In genomic region chr6:83867598-83868585, GRCm38 (mm10) we compare ENCODE assay signal across 7 mouse cellular contexts. TPM values are rescaled to one million over a fixed set of nuclear protein-coding genes. Genes with fewer than 3 reads are reported as not detected.
DNase-seq lines count a peak whose midpoint lies in the region; ATAC-seq and TF ChIP-seq lines count a peak whose summit lies in the region.

No protein-coding gene starts in this region.

- ATAC-seq in intestine, embryonic 14.5 days (replicated peaks; ENCODE audit: low FRiP score, low TSS enrichment, low read depth): peak; percentile 29; the same call in 1 of the 2 replicates

- H3K9me3 ChIP-seq in intestine, embryonic 14.5 days (ENCODE audit: control insufficient read depth, low read length): no peaks in the 10 kb centered on the region
- H3K9me3 ChIP-seq in midbrain, embryonic 10.5 days (replicated peaks): no peaks in the 10 kb centered on the region

- H3K36me3 ChIP-seq in intestine, embryonic 14.5 days (ENCODE audit: control insufficient read depth, insufficient read depth, low read length): no peaks in the 10 kb centered on the region
- no peaks in the 10 kb centered on the region for H3K36me3 ChIP-seq in midbrain, embryonic 10.5 days
- no peaks in the 10 kb centered on the region for H3K36me3 ChIP-seq in small intestine, adult 2 months (ENCODE audit: control insufficient read depth, insufficient read depth, low read length)

- peak overlapping the region; percentile 41 for H3K9ac ChIP-seq in intestine, embryonic 14.5 days (ENCODE audit: low read length)

- H3K4me3 ChIP-seq in intestine, embryonic 14.5 days (ENCODE audit: low read depth, low read length): peak overlapping the region; percentile 57
- peak overlapping the region; percentile 74 for H3K4me3 ChIP-seq in midbrain, embryonic 10.5 days
- H3K4me3 ChIP-seq in small intestine, adult 2 months (ENCODE audit: low read depth, low read length): peak overlapping the region; percentile 76

- intact Hi-C loops in left cerebral cortex, postnatal 4 days (cut with DNase I): no loop called here

- no peak for TF ChIP-seq CTCF in small intestine, adult 2 months (IDR thresholded peaks at IDR 0.05; ENCODE audit: extremely low read depth, insufficient read length, insufficient replicate concordance, low read depth, low read length)

- peak; percentile 84 to 93 for DNase-seq in adrenal gland, adult (ENCODE audit: inconsistent age in 2 of 2, low spot score in 1 of 2)
- DNase-seq in embryo, embryonic 10 days (ENCODE audit: low spot score): peak; percentile 53
- DNase-seq in gastrocnemius, postnatal 25 days: peak; percentile 70
- peak; percentile 62 for DNase-seq in intestine, embryonic 14.5 days (ENCODE audit: low spot score)
- peak; percentile 65 for DNase-seq in left cerebral cortex, postnatal 4 days
- peak; percentile 26 for DNase-seq in midbrain, embryonic 10.5 days (ENCODE audit: low spot score)

- 4% methylated on average over 18 of the region's 19 CpGs for WGBS in intestine, embryonic 14.5 days
- WGBS in midbrain, embryonic 10.5 days: 3% methylated on average over 19 of the region's 19 CpGs
- WGBS in small intestine, adult 2 months: 2% methylated on average over 19 of the region's 19 CpGs

- no peak for TF ChIP-seq POLR2A in small intestine, adult 2 months (IDR thresholded peaks at IDR 0.05; ENCODE audit: low read depth, low read length)

- 0 out of 2 replicates have a peak, but pooled peaks cover 5% of the 10 kb centered on the region for H3K4me1 ChIP-seq in intestine, embryonic 14.5 days (replicated peaks; ENCODE audit: control insufficient read depth, insufficient read depth, low read length)
- H3K4me1 ChIP-seq in midbrain, embryonic 10.5 days: peaks cover 19% of the 10 kb centered on the region
- peaks cover 4% of the 10 kb centered on the region for H3K4me1 ChIP-seq in small intestine, adult 2 months (ENCODE audit: control insufficient read depth, insufficient read depth, insufficient read length, low read length)

- peak overlapping the region; percentile 99 for H3K4me2 ChIP-seq in intestine, embryonic 14.5 days (ENCODE audit: low read length)

- H3K27ac ChIP-seq in intestine, embryonic 14.5 days (ENCODE audit: low read depth): no peak overlapping the region
- H3K27ac ChIP-seq in midbrain, embryonic 10.5 days (replicated peaks): peak overlapping the region; percentile 82
- no peak overlapping the region for H3K27ac ChIP-seq in small intestine, adult 2 months (ENCODE audit: insufficient read depth, low read depth, low read length)

- no peaks in the 10 kb centered on the region for H3K27me3 ChIP-seq in intestine, embryonic 14.5 days (replicated peaks; ENCODE audit: control insufficient read depth, insufficient read depth, low read length)
- H3K27me3 ChIP-seq in midbrain, embryonic 10.5 days (ENCODE audit: low read depth, poor library complexity, severe bottlenecking): peaks cover 25% of the 10 kb centered on the region
- no peaks in the 10 kb centered on the region for H3K27me3 ChIP-seq in small intestine, adult 2 months (ENCODE audit: control insufficient read depth, insufficient read depth, low read length)

RNA-seq across cellular contexts. Expression of gene Zfp638, which starts 1.0 kb away (rescaled TPM):
- total RNA-seq in gastrocnemius, postnatal 25 days (2021): 10 to 100 TPM; 36.3 to 39.0 TPM
- 65.0 and 66.8 TPM in 2 replicates for polyA plus RNA-seq in intestine, embryonic 14.5 days (2014; fragmentation: Nextera tagmentation; extraction: Ambion mirVana)
- 100 to 1,000 TPM; 148 to 161 TPM for total RNA-seq in left cerebral cortex, postnatal 4 days (2021)
- polyA plus RNA-seq in midbrain, embryonic 10.5 days (2016; fragmentation: Nextera tagmentation; extraction: Ambion mirVana): 67.2 and 72.9 TPM in 2 replicates
- 1.8 and 2.9 TPM in 2 replicates for polyA plus RNA-seq in small intestine, adult 2 months (2012; rRNA removed)

RNA-seq across cellular contexts. Expression of gene Paip2b, which starts 36.4 kb away (rescaled TPM):
- total RNA-seq in gastrocnemius, postnatal 25 days (2021): 10 to 100 TPM; 62.8 to 68.1 TPM
- 16.8 and 17.8 TPM in 2 replicates for polyA plus RNA-seq in intestine, embryonic 14.5 days (2014; fragmentation: Nextera tagmentation; extraction: Ambion mirVana)
- total RNA-seq in left cerebral cortex, postnatal 4 days (2021): 10 to 100 TPM; 58.2 to 70.8 TPM
- 18.6 and 20.5 TPM in 2 replicates for polyA plus RNA-seq in midbrain, embryonic 10.5 days (2016; fragmentation: Nextera tagmentation; extraction: Ambion mirVana)
- polyA plus RNA-seq in small intestine, adult 2 months (2012; rRNA removed): 1.4 TPM in 2 replicates

Comparison
In these comparisons a context has a peak if more than half of its experiments do, and no peak if none do; other contexts are left out.
1. DNase-seq: peak in every context shown above with its lines; median percentile 88 in adrenal gland, adult; 70 in gastrocnemius, postnatal 25 days; 65 in left cerebral cortex, postnatal 4 days; 62 in intestine, embryonic 14.5 days; 53 in embryo, embryonic 10 days; 26 in midbrain, embryonic 10.5 days.
2. RNA of gene Zfp638, which starts 1.0 kb away (polyA plus RNA-seq): 67.2 to 72.9 TPM in midbrain, embryonic 10.5 days and 65.0 to 66.8 TPM in intestine, embryonic 14.5 days; 1.8 to 2.9 TPM in small intestine, adult 2 months; every median in the first group is over 10 times any median in the second.
3. Peak in every context shown above with its lines, with median percentiles within 50 percentile points of each other: H3K4me3 ChIP-seq.